Mouse (Mus musculus) midbrain, embryonic 15.5 days (tissue): ENCODE measurements at regions not wholly inside any gene's neighbourhood (a gene's known extent, or its start where the extent isn't known, plus 50 kb on each side); places are given as distances from the start of the nearest gene placed in this dataset.

ENCODE experiments used
- ATAC-seq: fragments of 200-750 bp; cut with Nextera tagmentation; replicated peaks from 2 replicates; pipeline ENCODE4 v1.8.0; 2017; ENCODE audit warnings: moderate TSS enrichment
- H3K27ac ChIP-seq: fragments of 300-500 bp; sonication (generic); 2 replicates; pipeline ENCODE4 v1.5.1; 2015; ENCODE audit warnings: mild to moderate bottlenecking, inconsistent platforms
- H3K27me3 ChIP-seq: fragments of 300-500 bp; sonication (generic); replicated peaks from 2 replicates; pipeline ENCODE4 v1.6.1; 2015; ENCODE audit warnings: inconsistent platforms
- H3K36me3 ChIP-seq: fragments of 300-500 bp; sonication (generic); replicated peaks from 2 replicates; pipeline ENCODE4 v1.6.1; 2015; ENCODE audit warnings: inconsistent platforms
- H3K4me1 ChIP-seq: fragments of 300-500 bp; sonication (generic); 2 replicates; pipeline ENCODE4 v1.6.1; 2015; ENCODE audit warnings: inconsistent platforms
- H3K4me2 ChIP-seq: fragments of 300-500 bp; sonication (generic); 2 replicates; pipeline ENCODE4 v1.6.1; 2015; ENCODE audit warnings: inconsistent platforms, mild to moderate bottlenecking, moderate library complexity
- H3K4me3 ChIP-seq: fragments of 300-500 bp; sonication (generic); 2 replicates; pipeline ENCODE4 v1.5.1; 2015; ENCODE audit warnings: mild to moderate bottlenecking, inconsistent platforms
- H3K9ac ChIP-seq: fragments of 300-500 bp; sonication (generic); 2 replicates; pipeline ENCODE4 v1.6.1; 2015; ENCODE audit warnings: mild to moderate bottlenecking, inconsistent platforms
- H3K9me3 ChIP-seq: fragments of 300-500 bp; sonication (generic); 2 replicates; pipeline ENCODE4 v1.6.1; 2016; ENCODE audit warnings: inconsistent platforms
- WGBS: fragments of 180-500 bp; shearing (Covaris S2); methylation state at CpG from one replicate; pipeline ENCODE4 v1.1.7; 2015; ENCODE audit warnings: mixed read lengths; 5-methylcytosine and 5-hydroxymethylcytosine counted together

DNA sequence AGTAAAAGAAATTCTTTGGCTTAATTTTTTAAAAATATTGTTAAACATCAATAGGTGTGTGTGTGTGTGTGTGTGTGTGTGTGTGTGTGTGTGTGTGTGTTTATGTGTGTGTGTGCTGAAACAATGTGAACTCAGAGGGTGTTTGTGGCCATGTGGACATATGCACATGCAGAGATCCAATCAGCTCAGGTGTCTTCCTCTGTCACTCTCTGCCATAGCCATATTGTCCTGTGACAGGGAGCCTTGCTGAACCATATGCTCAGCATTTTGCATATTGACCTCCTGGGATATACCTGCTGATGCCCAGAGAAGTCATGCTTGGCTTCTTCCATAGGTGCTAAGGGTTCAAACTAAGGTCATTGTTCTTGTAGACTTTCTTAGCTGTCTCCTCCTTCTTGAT lies 489.0 kb downstream of the Otol1 start:
- H3K4me1 ChIP-seq, result peaks cover 7% of the 10 kb centered on the region
- no peak overlapping the region for H3K27ac ChIP-seq
- no peak overlapping the region for H3K4me2 ChIP-seq
- no peaks in the 10 kb centered on the region for H3K9me3 ChIP-seq
- no peaks in the 10 kb centered on the region for H3K27me3 ChIP-seq
- H3K4me3 ChIP-seq, result no peak overlapping the region
- no peak overlapping the region for H3K9ac ChIP-seq
- ATAC-seq, result no peak
- H3K36me3 ChIP-seq, result no peaks in the 10 kb centered on the region

DNA sequence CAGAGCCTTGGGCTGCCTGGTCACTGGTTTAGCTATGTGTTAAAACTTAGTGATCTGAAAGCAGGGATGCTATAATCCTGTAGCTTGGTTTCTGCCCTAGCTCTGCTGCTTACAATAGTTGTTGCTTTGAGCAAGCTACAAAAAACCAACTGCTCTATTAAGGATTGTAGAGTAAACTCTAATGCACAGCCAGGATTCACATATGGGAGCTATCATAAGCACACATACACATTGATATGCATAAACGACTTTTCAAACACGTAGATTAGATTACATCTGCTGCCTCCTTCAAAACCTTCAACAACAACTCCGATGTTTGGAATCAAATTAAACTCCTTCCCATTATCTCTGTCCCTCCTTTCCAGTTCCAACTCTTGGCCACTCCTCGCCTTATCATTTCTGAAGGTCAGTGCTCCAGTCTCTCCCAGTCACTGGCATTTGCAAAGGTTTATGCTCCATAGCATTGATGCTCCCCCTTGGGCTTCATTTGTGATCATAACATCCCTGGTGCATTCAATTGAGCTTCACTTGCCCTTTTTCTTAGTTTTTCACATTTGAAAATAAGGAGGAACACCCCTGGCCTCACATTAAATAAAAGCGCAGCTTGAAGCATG lies 492.9 kb downstream of the Otol1 start:
- no peak overlapping the region for H3K4me2 ChIP-seq
- peaks cover 9% of the 10 kb centered on the region for H3K4me1 ChIP-seq
- no peak for ATAC-seq
- no peak overlapping the region for H3K9ac ChIP-seq
- H3K9me3 ChIP-seq, result no peaks in the 10 kb centered on the region
- no peak overlapping the region for H3K4me3 ChIP-seq
- 77% methylated on average over 5 of the region's 5 CpGs for WGBS
- 0 out of 2 replicates have a peak overlapping the region, but pooled peaks have one; percentile 40 for H3K27ac ChIP-seq
- H3K27me3 ChIP-seq, result no peaks in the 10 kb centered on the region
- no peaks in the 10 kb centered on the region for H3K36me3 ChIP-seq

DNA sequence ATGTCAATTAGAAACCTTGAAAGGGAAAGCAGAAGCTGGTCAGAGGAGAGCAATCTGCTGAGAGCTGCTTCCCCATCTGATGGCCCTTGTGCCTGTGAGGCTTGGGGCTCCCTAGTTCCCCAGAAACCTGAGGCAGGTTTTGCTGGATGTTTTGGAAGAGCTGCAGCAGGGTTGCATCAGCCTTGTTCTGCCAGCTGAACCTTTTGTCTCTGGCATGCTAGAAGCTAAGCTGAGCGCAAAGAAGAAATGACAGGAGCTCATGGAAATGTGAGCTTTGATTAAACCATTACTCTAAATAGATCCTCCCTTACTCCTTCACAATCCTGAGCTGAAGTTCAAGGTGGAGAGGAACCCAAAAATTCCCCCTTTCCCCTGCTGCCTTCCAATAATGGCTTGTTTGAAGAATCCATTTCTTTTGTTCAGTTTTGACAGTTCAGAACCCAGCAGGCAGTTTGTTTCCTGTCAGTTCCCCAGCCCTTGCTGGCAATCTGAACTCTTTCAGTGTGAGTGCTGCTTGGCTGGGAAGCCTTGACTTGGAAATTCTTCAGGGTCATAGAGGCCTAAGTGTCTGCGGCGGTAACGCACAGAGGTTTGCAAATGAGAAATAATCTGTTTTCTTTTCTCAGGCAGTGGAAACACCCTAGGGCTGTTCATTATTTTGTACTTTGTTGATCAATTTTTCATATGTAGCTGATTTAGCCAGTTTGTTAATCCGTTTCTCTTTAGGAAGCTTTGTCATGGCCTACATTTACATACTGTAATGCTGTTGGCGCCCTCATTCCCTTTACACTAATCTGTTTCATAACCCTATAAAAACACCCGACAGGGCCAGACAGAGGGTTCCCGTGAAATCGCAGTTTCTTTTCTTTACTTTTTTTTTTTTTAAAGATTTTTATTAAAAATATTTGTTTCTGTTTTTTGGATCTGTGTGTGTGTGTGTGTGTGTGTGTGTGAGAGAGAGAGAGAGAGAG lies 493.9 kb downstream of the Otol1 start:
- H3K27ac ChIP-seq, result peak overlapping the region; percentile 40; the same call in 1 of the 2 replicates

DNA sequence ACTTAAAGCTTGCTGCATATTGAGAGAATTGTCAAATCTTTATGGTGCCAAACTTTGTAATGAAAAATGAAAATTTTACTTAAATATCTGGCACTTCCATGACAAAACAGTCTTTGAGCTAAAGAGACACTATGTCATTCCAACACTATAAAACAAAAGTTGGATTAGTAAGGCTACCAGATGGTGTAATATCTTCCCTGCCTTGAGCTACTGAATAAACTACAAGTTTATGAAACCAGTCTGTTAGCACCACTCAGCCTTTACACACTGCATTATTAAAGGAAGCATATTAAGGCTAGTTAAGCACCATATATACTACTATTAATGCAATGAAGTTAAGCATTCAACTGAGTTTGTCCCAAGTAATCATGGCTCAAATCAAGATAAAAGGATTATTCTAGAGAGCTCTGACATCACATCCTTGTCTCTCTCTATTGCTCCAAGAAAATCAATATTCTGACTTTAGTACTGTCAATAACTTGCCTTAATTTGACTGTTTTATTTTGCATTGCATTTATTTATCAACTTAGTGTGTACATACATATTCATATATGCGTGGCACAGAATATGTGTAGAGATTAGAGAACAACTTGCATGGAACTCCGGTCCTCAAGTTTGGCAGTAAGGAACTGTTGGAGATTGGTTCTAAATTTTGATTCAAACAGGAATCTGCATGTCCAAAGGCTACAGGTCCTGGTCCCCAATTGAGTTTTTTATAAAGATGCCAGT lies 526.3 kb downstream of the Otol1 start:
- H3K27me3 ChIP-seq, result no peaks in the 10 kb centered on the region
- no peak overlapping the region for H3K4me2 ChIP-seq
- no peak for ATAC-seq
- H3K4me1 ChIP-seq, result no peaks in the 10 kb centered on the region
- H3K9me3 ChIP-seq, result no peaks in the 10 kb centered on the region
- H3K9ac ChIP-seq, result no peak overlapping the region
- H3K36me3 ChIP-seq, result no peaks in the 10 kb centered on the region
- 93% methylated on average over 2 of the region's 2 CpGs for WGBS
- no peak overlapping the region for H3K27ac ChIP-seq
- no peak overlapping the region for H3K4me3 ChIP-seq

More for the DNA sequence above, 493.9 kb downstream of the Otol1 start:
- Histone ChIP-seq H3K9me3 (no peaks in the 10 kb centered on the region), H3K27me3 (no peaks in the 10 kb centered on the region), H3K4me2 (no peak overlapping the region), H3K4me3 (no peak overlapping the region), H3K4me1 (peaks cover 9% of the 10 kb centered on the region), H3K36me3 (no peaks in the 10 kb centered on the region), H3K9ac (no peak overlapping the region)
- peak; percentile 73 for ATAC-seq
- WGBS, result 33% methylated on average over 9 of the region's 9 CpGs

DNA sequence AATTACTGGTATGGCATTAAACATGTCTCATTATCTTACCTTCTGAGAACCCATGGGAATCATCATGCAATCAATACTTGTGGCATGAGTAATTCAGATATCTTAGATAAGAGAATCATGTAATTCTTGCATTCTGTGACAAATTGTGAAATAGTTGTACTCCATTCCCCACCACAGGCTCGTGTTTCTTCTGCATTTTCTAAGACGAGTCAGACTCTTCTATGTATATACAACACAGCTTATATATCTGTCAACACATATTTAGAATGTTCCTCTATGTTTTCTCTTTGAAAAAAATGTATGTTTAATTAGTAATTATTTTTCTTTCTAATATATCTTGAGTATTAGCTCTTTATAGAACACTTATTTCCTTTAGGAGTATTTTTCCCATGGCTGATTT lies 527.7 kb downstream of the Otol1 start:
- Histone ChIP-seq H3K27ac (no peak overlapping the region), H3K27me3 (no peaks in the 10 kb centered on the region), H3K9ac (no peak overlapping the region), H3K4me3 (no peak overlapping the region), H3K9me3 (no peaks in the 10 kb centered on the region), H3K4me1 (no peaks in the 10 kb centered on the region), H3K4me2 (no peak overlapping the region), H3K36me3 (no peaks in the 10 kb centered on the region)
- WGBS, result 87% methylated on average over 2 of the region's 2 CpGs
- ATAC-seq, result no peak

DNA sequence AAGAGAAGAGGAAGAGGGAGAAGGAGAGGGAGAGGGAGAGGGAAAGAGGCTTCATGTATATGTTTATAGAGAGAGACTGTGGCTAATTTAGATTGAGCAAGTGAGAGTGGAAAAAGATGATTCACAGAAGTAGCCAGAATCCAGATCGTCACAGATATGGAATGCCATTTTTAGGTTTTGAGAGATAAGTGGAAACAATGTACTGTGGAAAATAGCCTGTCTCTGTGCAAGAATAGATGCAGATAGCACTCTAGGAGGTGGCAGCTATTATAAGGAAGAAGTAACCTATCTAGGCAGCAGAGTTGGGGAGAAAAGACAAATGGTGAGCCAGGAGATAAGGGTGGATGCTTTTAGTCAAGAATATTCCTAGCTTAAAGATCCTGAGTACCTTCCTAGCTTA lies 536.5 kb downstream of the Otol1 start:
- Histone ChIP-seq H3K9ac (no peak overlapping the region), H3K9me3 (no peaks in the 10 kb centered on the region), H3K4me2 (no peak overlapping the region), H3K36me3 (no peaks in the 10 kb centered on the region), H3K27ac (no peak overlapping the region), H3K4me3 (no peak overlapping the region), H3K4me1 (no peaks in the 10 kb centered on the region), H3K27me3 (no peaks in the 10 kb centered on the region)
- ATAC-seq, result no peak
- 80% methylated on average over 1 of the region's 1 CpGs for WGBS

DNA sequence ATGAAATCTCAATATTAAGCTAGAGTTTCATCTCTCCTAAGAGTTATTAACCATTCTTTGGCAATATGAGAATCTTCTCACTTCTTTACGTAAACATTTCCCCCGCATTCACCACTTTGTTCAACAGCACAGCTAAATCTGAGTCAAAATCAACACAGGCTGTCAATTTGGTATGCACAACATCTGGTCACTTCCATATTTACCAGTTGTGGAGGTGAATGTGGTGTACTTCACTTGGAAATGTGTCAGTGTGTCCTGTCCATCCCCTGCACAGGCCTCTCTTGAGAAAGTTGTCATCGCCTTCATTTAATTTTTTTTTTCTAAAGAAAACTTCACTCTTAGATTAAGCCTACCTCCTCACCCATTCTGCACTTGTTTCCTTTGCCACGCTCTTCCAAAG lies 550.4 kb downstream of the Otol1 start:
- WGBS, result 90% methylated on average over 4 of the region's 4 CpGs
- no peaks in the 10 kb centered on the region for H3K9me3 ChIP-seq
- no peak overlapping the region for H3K27ac ChIP-seq
- ATAC-seq, result no peak
- no peak overlapping the region for H3K4me2 ChIP-seq
- H3K27me3 ChIP-seq, result no peaks in the 10 kb centered on the region
- no peaks in the 10 kb centered on the region for H3K4me1 ChIP-seq
- no peak overlapping the region for H3K4me3 ChIP-seq
- no peaks in the 10 kb centered on the region for H3K36me3 ChIP-seq
- no peak overlapping the region for H3K9ac ChIP-seq

DNA sequence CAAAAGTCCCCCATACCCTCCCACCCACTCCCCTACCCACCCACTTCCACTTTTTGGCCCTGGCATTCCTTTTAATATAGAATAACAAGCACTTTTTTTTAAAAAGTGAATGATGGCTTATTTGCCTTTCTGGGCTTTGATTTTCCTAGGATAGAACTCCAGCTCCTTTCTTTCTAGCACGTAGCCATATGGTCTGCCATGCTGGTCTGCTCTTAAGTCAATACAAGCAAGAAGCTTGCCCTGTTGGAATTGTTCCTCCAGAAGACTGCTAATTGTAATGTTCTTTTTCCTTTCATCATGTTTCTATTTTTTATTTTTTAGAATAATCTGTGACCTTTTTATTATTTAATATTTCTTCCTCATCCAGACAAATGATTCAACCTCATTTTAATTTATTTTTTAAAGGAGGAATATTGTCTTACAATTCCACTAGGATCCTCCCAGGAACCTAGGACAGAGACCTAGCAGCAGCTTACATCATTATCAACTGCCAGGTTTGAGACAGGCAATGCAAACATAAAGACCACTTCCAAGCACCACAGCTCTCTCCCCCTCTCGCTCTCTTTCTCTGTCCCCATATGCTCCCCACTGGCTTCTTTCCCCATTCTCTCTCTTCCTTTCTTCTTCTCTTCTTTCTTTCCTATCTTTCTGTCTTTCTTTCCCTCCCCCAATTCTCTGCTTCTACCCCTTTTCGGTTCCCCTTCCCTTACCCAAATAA lies 558.9 kb downstream of the Otol1 start:
- H3K4me2 ChIP-seq, result no peak overlapping the region
- ATAC-seq, result no peak
- H3K27me3 ChIP-seq, result no peaks in the 10 kb centered on the region
- H3K9ac ChIP-seq, result no peak overlapping the region
- no peaks in the 10 kb centered on the region for H3K9me3 ChIP-seq
- no peaks in the 10 kb centered on the region for H3K4me1 ChIP-seq
- WGBS, result 88% methylated on average over 3 of the region's 3 CpGs
- H3K4me3 ChIP-seq, result no peak overlapping the region
- no peak overlapping the region for H3K27ac ChIP-seq
- no peaks in the 10 kb centered on the region for H3K36me3 ChIP-seq

DNA sequence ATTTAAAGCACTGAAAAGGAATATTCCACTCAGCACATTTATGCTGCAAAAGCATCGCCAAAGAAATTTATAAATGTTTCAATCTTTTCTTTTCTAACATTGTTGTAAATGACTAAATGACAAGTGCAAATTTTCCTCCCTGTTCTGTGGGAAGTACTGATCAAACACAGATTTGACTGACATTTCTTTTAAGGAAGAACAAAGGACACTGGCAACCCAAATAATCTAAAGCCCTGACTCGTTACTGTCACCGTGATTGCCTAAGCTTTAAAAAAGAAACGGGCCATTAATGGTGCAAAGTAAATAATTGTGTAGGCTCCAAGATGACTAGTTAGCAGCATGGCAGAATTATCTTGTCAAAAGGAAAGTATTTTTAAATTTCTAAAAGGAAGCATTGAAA lies 587.4 kb downstream of the Otol1 start:
- H3K36me3 ChIP-seq, result no peaks in the 10 kb centered on the region
- H3K27ac ChIP-seq, result no peak overlapping the region
- no peaks in the 10 kb centered on the region for H3K27me3 ChIP-seq
- no peak overlapping the region for H3K4me3 ChIP-seq
- no peaks in the 10 kb centered on the region for H3K9me3 ChIP-seq
- ATAC-seq, result no peak
- 30% methylated on average over 4 of the region's 4 CpGs for WGBS
- H3K4me2 ChIP-seq, result no peak overlapping the region
- no peaks in the 10 kb centered on the region for H3K4me1 ChIP-seq
- no peak overlapping the region for H3K9ac ChIP-seq
